Mouse (Mus musculus): ENCODE results near the gene Scn3b.

The Scn3b gene

GRCm38 (mm10) chr9:40337131-40337820 is 68.3 kb downstream of the Scn3b start:
- no peak for ATAC-seq (ENCODE audit: low TSS enrichment)

GRCm38 (mm10) chr9:40339578-40339977 is 70.6 kb downstream of the Scn3b start:
- ATAC-seq (ENCODE audit: low TSS enrichment), result peak; percentile 38

Measured in frontal cortex, adult (tissue).